Mouse (Mus musculus): ENCODE measurements around the gene Snap25.

Gene Snap25

GRCm38 (mm10) chr2:136807992-136808726, 94.9 kb downstream of the Snap25 start:
- DNase-seq (ENCODE audit: low read depth, low spot score): no peak

GRCm38 (mm10) chr2:136811331-136811730, 98.1 kb downstream of the Snap25 start:
- no peak for DNase-seq (ENCODE audit: low read depth, low spot score)

GRCm38 (mm10) chr2:136816717-136817400, 103.6 kb downstream of the Snap25 start:
- DNase-seq (ENCODE audit: low read depth, low spot score): no peak

GRCm38 (mm10) chr2:136823751-136824716, 110.8 kb downstream of the Snap25 start:
- no peak for DNase-seq (ENCODE audit: low read depth, low spot score)

- no peak for DNase-seq (ENCODE audit: low read depth, low spot score)
Observed at GRCm38 (mm10) chr2:136827612-136828011, 114.4 kb downstream of the Snap25 start.

All from CD4-positive, CD25-positive, alpha-beta regulatory T cell, adult 2 months (primary cell).